Mouse (Mus musculus) neural tube, embryonic 11.5 days (tissue): ENCODE results near the gene Tenm4. TPM values are rescaled to one million over a fixed set of nuclear protein-coding genes. Genes with fewer than 3 reads are reported as not detected.

Experiments used
- ATAC-seq: fragments of 200-750 bp; cut with Nextera tagmentation; 2 replicates; pipeline ENCODE4 v1.8.0; 2017; ENCODE audit warnings: moderate number of reproducible peaks, mild to moderate bottlenecking, moderate TSS enrichment, moderate library complexity; ENCODE audit not compliant: insufficient read depth, low FRiP score, low TSS enrichment
- DNase-seq: peaks from one replicate; pipeline ENCODE4 v3.0.0-alpha.2; 2015; ENCODE audit warnings: low spot score
- H3K27ac ChIP-seq: fragments of 300-500 bp; sonication (generic); 2 replicates; pipeline ENCODE4 v1.5.1; 2014; ENCODE audit warnings: low read depth, mild to moderate bottlenecking, low read length
- H3K27me3 ChIP-seq: fragments of 300-500 bp; sonication (generic); 2 replicates; pipeline ENCODE4 v1.6.1; 2014; ENCODE audit warnings: mild to moderate bottlenecking, low read length, mixed read lengths; ENCODE audit not compliant: control insufficient read depth, insufficient read depth
- H3K36me3 ChIP-seq: fragments of 300-500 bp; sonication (generic); 2 replicates; pipeline ENCODE4 v1.6.1; 2014; ENCODE audit warnings: mild to moderate bottlenecking, low read length, moderate library complexity, mixed read lengths; ENCODE audit not compliant: control insufficient read depth, insufficient read depth
- H3K4me1 ChIP-seq: fragments of 300-500 bp; sonication (generic); 2 replicates; pipeline ENCODE4 v1.6.1; 2014; ENCODE audit warnings: low read length, mixed read lengths; ENCODE audit not compliant: control insufficient read depth, insufficient read depth
- H3K4me2 ChIP-seq: fragments of 300-500 bp; sonication (generic); 2 replicates; pipeline ENCODE4 v1.6.1; 2014; ENCODE audit warnings: low read depth, mild to moderate bottlenecking, moderate library complexity
- H3K4me3 ChIP-seq: fragments of 300-500 bp; sonication (generic); 2 replicates; pipeline ENCODE4 v1.5.1; 2014; ENCODE audit warnings: low read depth, low read length
- H3K9ac ChIP-seq: fragments of 300-500 bp; sonication (generic); 2 replicates; pipeline ENCODE4 v1.6.1; 2014; ENCODE audit warnings: mild to moderate bottlenecking, low read length
- H3K9me3 ChIP-seq: fragments of 300-500 bp; sonication (generic); 2 replicates; pipeline ENCODE4 v1.6.1; 2016; ENCODE audit warnings: low read length; ENCODE audit not compliant: control insufficient read depth
- WGBS: fragments of 180-500 bp; shearing (Covaris S2); extraction: QIAGEN DNeasy Blood & Tissue Kit; methylation state at CpG from one replicate; pipeline ENCODE4 v1.1.7; 2014; 5-methylcytosine and 5-hydroxymethylcytosine counted together
- polyA plus RNA-seq: library from polyadenylated mRNA; unstranded; fragments of >200 nt; fragmentation: Nextera tagmentation; extraction: Ambion mirVana; gene quantifications from 2 replicates; pipeline ENCODE4 v1.2.1, GENCODE M21; 2014

Tenm4 gene
- polyA plus RNA-seq, 1 experiment from 2014 or later = 32.7 TPM

DNA sequence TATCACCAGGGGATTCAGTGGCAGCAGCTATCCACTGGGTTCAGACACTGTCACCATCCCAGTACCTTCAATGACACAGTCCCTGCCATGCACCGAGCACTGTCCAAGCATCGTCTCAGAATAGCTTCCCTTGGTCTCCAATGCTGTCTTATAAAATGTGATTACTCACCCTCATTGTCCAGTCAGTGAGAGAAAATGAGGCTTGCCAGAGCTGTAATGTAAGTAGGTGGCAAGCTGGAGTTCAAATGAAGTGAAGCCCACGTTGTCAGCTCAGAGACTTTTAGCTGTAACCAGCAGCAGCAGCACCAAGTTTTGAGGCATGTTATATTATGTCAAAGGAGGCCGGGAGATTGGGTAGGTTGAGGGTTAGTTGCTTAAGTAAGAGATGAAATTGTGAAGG is 507.2 kb downstream of the Tenm4 start:
- no peak overlapping the region for H3K9ac ChIP-seq
- WGBS = 88% methylated on average over 4 of the region's 4 CpGs
- H3K36me3 ChIP-seq = no peaks in the 10 kb centered on the region
- H3K4me2 ChIP-seq = no peak overlapping the region
- H3K4me1 ChIP-seq = peaks cover 22% of the 10 kb centered on the region
- no peak overlapping the region for H3K27ac ChIP-seq
- ATAC-seq (no peak), DNase-seq (no peak)
- no peak overlapping the region for H3K4me3 ChIP-seq
- H3K27me3 ChIP-seq = no peaks in the 10 kb centered on the region
- no peaks in the 10 kb centered on the region for H3K9me3 ChIP-seq

DNA sequence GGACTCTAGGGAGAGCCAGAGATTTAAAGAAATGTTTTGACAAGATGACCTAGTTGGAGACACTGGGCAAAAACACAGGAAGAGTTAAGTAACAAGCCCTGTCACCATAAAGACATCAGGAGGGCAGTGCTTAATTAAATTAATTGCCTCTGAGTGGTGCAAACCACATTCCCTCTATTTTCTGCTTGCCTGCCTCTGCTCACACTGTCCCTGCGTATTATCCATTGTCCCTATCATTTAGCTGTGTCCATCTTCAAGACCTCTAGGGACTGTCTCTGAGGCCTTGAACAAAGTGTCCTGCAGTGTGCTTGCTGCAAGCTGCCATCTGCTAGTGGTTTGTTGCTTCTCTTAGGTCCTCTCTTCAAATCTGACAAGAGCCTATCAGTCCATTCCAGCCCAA is 508.7 kb downstream of the Tenm4 start:
- ATAC-seq = no peak
- Histone ChIP-seq H3K9me3 (no peaks in the 10 kb centered on the region), H3K27me3 (no peaks in the 10 kb centered on the region), H3K4me2 (no peak overlapping the region), H3K9ac (no peak overlapping the region), H3K4me3 (no peak overlapping the region), H3K4me1 (peaks cover 22% of the 10 kb centered on the region), H3K27ac (no peak overlapping the region), H3K36me3 (no peaks in the 10 kb centered on the region)
- WGBS = 37% methylated on average over 1 of the region's 1 CpGs
- no peak for DNase-seq

GRCm38 (mm10) chr7:96680405-96680804 is 509.4 kb downstream of the Tenm4 start:
- H3K4me1 ChIP-seq = peaks cover 22% of the 10 kb centered on the region
- ATAC-seq (no peak), DNase-seq (no peak)
- H3K4me2 ChIP-seq = no peak overlapping the region
- H3K27ac ChIP-seq = no peak overlapping the region
- WGBS = 92% methylated on average over 5 of the region's 5 CpGs
- H3K9me3 ChIP-seq = no peaks in the 10 kb centered on the region
- no peak overlapping the region for H3K4me3 ChIP-seq
- no peaks in the 10 kb centered on the region for H3K27me3 ChIP-seq
- no peak overlapping the region for H3K9ac ChIP-seq
- no peaks in the 10 kb centered on the region for H3K36me3 ChIP-seq

DNA sequence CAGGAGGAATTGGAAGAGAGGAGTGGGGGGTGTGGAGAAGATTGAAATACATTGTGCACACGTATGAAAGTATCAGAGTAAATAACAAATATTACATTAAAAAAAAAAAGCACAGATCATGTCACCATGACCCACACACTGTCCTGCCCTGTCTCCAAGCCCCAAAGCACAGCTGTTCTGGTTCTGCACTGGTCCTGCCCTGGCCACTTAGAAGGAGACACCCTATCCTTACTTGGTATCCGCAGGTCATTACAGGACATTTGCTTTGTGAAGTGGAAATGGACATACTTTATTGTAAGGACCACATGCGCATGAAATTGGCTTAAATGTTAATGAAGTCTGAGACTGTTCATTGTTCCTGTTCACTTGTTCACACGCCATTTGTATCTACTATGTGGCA is 510.8 kb downstream of the Tenm4 start:
- no peak overlapping the region for H3K4me2 ChIP-seq
- ATAC-seq (0 out of 2 replicates have a peak, but pooled peaks have one; percentile 42), DNase-seq (no peak)
- no peak overlapping the region for H3K27ac ChIP-seq
- no peaks in the 10 kb centered on the region for H3K36me3 ChIP-seq
- H3K9me3 ChIP-seq = no peaks in the 10 kb centered on the region
- H3K4me3 ChIP-seq = no peak overlapping the region
- peaks cover 22% of the 10 kb centered on the region for H3K4me1 ChIP-seq
- H3K9ac ChIP-seq = no peak overlapping the region
- WGBS = 71% methylated on average over 4 of the region's 4 CpGs
- no peaks in the 10 kb centered on the region for H3K27me3 ChIP-seq

GRCm38 (mm10) chr7:96688141-96688540 is 517.1 kb downstream of the Tenm4 start:
- H3K4me1 ChIP-seq = no peaks in the 10 kb centered on the region
- no peak overlapping the region for H3K27ac ChIP-seq
- no peak overlapping the region for H3K4me2 ChIP-seq
- DNase-seq (no peak), ATAC-seq (no peak)
- no peak overlapping the region for H3K9ac ChIP-seq
- H3K9me3 ChIP-seq = no peaks in the 10 kb centered on the region
- no peaks in the 10 kb centered on the region for H3K36me3 ChIP-seq
- no peaks in the 10 kb centered on the region for H3K27me3 ChIP-seq
- 90% methylated on average over 3 of the region's 3 CpGs for WGBS
- H3K4me3 ChIP-seq = no peak overlapping the region

- no peak for DNase-seq
Observed at GRCm38 (mm10) chr7:96701097-96701845, 530.2 kb downstream of the Tenm4 start.

DNA sequence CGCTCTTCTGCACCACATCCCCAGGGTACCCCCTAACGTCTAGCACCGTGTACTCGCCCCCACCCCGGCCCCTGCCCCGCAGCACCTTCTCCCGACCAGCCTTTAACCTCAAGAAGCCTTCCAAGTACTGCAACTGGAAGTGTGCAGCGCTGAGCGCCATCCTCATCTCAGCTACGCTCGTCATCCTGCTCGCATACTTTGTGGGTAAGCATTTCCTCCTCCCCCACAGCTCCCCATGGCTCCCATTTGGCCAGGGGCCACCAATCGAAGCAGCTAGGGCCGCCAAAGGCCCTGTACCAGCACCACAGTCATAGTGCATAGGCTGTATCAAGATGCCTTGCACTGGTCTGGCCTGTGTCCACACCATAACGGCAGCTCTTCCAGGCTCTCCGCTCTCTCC is 532.9 kb downstream of the Tenm4 start:
- WGBS = 88% methylated on average over 16 of the region's 16 CpGs
- Histone ChIP-seq H3K4me3 (no peak overlapping the region), H3K27ac (no peak overlapping the region), H3K9ac (no peak overlapping the region), H3K27me3 (no peaks in the 10 kb centered on the region), H3K36me3 (peaks cover 3% of the 10 kb centered on the region; the same call in 1 of the 2 replicates), H3K4me2 (no peak overlapping the region), H3K4me1 (no peaks in the 10 kb centered on the region), H3K9me3 (no peaks in the 10 kb centered on the region)
- ATAC-seq (no peak), DNase-seq (no peak)

More at GRCm38 (mm10) chr7:96701097-96701845, 530.2 kb downstream of the Tenm4 start:
- no peak for ATAC-seq
- Histone ChIP-seq H3K9me3 (no peaks in the 10 kb centered on the region), H3K9ac (no peak overlapping the region), H3K27me3 (no peaks in the 10 kb centered on the region), H3K4me2 (no peak overlapping the region), H3K27ac (no peak overlapping the region), H3K36me3 (peaks cover 3% of the 10 kb centered on the region; the same call in 1 of the 2 replicates), H3K4me3 (no peak overlapping the region), H3K4me1 (no peaks in the 10 kb centered on the region)
- 90% methylated on average over 8 of the region's 8 CpGs for WGBS

GRCm38 (mm10) chr7:96705307-96706129 is 534.5 kb downstream of the Tenm4 start:
- no peak overlapping the region for H3K27ac ChIP-seq
- H3K9ac ChIP-seq = no peak overlapping the region
- DNase-seq (no peak), ATAC-seq (no peak)
- H3K9me3 ChIP-seq = no peaks in the 10 kb centered on the region
- no peak overlapping the region for H3K4me2 ChIP-seq
- peaks cover 3% of the 10 kb centered on the region; the same call in 1 of the 2 replicates for H3K36me3 ChIP-seq
- 87% methylated on average over 8 of the region's 8 CpGs for WGBS
- no peaks in the 10 kb centered on the region for H3K4me1 ChIP-seq
- H3K27me3 ChIP-seq = no peaks in the 10 kb centered on the region
- no peak overlapping the region for H3K4me3 ChIP-seq
